Mouse (Mus musculus) gastrocnemius, adult 8-10 months (tissue): Measurements from ENCODE around the gene Fgfr2. TPM values are rescaled to one million over a fixed set of nuclear protein-coding genes. Genes with fewer than 3 reads are reported as not detected.

ENCODE experiments used
- DNase-seq, 2 experiments: peaks; one replicate each; pipeline ENCODE4 v3.0.0; 2022; ENCODE audit warnings: low spot score in 2 of 2
- total RNA-seq, 4 experiments: library from RNA; stranded (reverse); gene quantifications; 2 replicates each; pipeline ENCODE4 v1.2.4; 2022

Fgfr2 gene
- total RNA-seq, 4 experiments from 2014 or later: 0.17 to 1.3 (median 0.62) TPM

GRCm38 (mm10) chr7:130278000-130278737 is 2845.0 kb downstream of the Fgfr2 start:
- DNase-seq: no peak

GRCm38 (mm10) chr7:130273265-130273664 is 2849.9 kb downstream of the Fgfr2 start:
- peak; percentile 25 to 41 for DNase-seq

- no peak for DNase-seq
Measured at GRCm38 (mm10) chr7:130270807-130271206, 2852.3 kb downstream of the Fgfr2 start.

- DNase-seq: no peak
Measured at GRCm38 (mm10) chr7:130269124-130269867, 2853.9 kb downstream of the Fgfr2 start.

GRCm38 (mm10) chr7:130267099-130267498 is 2856.1 kb downstream of the Fgfr2 start:
- DNase-seq: no peak

- peak; percentile 13 to 16 for DNase-seq
Measured at GRCm38 (mm10) chr7:130266166-130266490, 2857.0 kb downstream of the Fgfr2 start.

GRCm38 (mm10) chr7:130265319-130266165 is 2857.6 kb downstream of the Fgfr2 start:
- DNase-seq: no peak

- no peak for DNase-seq
Measured at GRCm38 (mm10) chr7:130264616-130265318, 2858.4 kb downstream of the Fgfr2 start.

GRCm38 (mm10) chr7:130263799-130264351 is 2859.3 kb downstream of the Fgfr2 start:
- no peak for DNase-seq

- no peak for DNase-seq
Measured at GRCm38 (mm10) chr7:130263233-130263594, 2859.9 kb downstream of the Fgfr2 start.

- no peak for DNase-seq
Measured at GRCm38 (mm10) chr7:130262528-130263232, 2860.5 kb downstream of the Fgfr2 start.

GRCm38 (mm10) chr7:130261684-130262527 is 2861.2 kb downstream of the Fgfr2 start:
- DNase-seq: no peak

- no peak for DNase-seq
Measured at GRCm38 (mm10) chr7:130260905-130261683, 2862.1 kb downstream of the Fgfr2 start.

- no peak for DNase-seq
Measured at GRCm38 (mm10) chr7:130260060-130260459, 2863.1 kb downstream of the Fgfr2 start.

- DNase-seq: no peak
Measured at GRCm38 (mm10) chr7:130258704-130259295, 2864.3 kb downstream of the Fgfr2 start.

- DNase-seq: no peak
Measured at GRCm38 (mm10) chr7:130257991-130258703, 2865.0 kb downstream of the Fgfr2 start.

- no peak for DNase-seq
Measured at GRCm38 (mm10) chr7:130253264-130253663, 2869.9 kb downstream of the Fgfr2 start.
